Mouse (Mus musculus) adrenal gland, postnatal 36 days (tissue): Measurements from ENCODE around the gene Stard13. TPM values are rescaled to one million over a fixed set of nuclear protein-coding genes. Genes with fewer than 3 reads are reported as not detected.

Experiments used
- DNase-seq, 2 experiments: peaks; one replicate each; pipeline ENCODE4 v3.0.0; 2021; ENCODE audit warnings: mixed read lengths in 1 of 2
- long read RNA-seq, 2 experiments: library from polyadenylated mRNA; stranded (forward); transcript quantifications; one replicate each; pipeline ENCODE4 v2.0.0; 2021; ENCODE audit warnings: borderline sequencing depth in 2 of 2
- total RNA-seq, 2 experiments: library from RNA; stranded (reverse); gene quantifications; 2 replicates each; pipeline ENCODE4 v1.2.3; 2021

The Stard13 gene
- 10 to 100 TPM; 15.4 to 20.8 TPM for total RNA-seq
- long read RNA-seq, experiment 1, partial matches to known transcripts = 0 of 1 reads
- long read RNA-seq, experiment 1, other reads (novel, unspliced or antisense) = 1 of 1 reads
- long read RNA-seq, experiment 2, partial matches to known transcripts = 1 of 2 reads
- long read RNA-seq, experiment 2, other reads (novel, unspliced or antisense) = 1 of 2 reads

- DNase-seq = peak; percentile 63 to 75
These were observed at the start of gene Stard13 for GRCm38 (mm10) chr5:151233400-151234031. Gene Stard13 (minus strand): TSS chr5:151233836.

DNA sequence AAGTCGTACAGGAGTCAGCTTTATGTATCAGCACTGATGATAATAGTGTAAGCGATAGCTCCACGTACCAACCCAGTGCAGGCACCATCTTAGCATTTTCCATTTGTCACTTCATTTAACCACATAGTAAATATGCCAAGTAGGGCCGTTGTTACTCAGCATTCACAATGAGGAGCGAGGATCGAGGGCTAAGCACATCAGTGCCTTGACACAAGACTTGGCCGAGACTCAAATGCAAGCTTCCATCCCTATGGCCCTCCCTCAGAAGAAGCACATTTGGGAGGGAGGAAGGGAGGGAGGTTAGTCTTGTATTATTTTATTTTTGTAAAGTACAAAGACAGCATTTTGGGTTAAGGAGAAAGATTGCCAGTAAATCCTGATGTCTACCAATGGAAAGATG is 45.9 kb upstream of the Stard13 start:
- no peak for DNase-seq

- DNase-seq = no peak
These were observed 44.3 kb upstream of the Stard13 start for GRCm38 (mm10) chr5:151277927-151278326.

GRCm38 (mm10) chr5:151275986-151276385 is 42.4 kb upstream of the Stard13 start:
- DNase-seq = peak in 1 of 2 experiments; percentile 15

DNA sequence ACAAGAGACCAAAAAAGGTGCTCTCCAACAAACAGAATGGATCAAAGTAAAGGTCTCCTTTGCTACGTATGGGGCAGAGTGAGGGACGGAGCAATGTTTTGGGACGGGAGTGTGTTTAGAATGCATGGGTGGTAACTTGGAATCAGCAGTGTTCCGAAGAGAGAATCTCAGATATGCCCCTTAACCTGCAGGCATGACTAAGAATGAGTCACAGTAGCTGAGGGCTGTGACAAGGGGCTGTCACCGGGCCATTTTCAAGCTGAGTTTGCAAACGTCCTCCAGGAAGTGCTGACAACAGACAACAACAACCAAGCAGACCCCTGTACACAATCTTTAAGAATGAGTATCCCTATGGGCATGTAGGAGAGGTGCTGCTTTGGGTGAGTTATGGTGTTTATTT is 40.6 kb upstream of the Stard13 start:
- DNase-seq = peak; percentile 9 to 20

DNA sequence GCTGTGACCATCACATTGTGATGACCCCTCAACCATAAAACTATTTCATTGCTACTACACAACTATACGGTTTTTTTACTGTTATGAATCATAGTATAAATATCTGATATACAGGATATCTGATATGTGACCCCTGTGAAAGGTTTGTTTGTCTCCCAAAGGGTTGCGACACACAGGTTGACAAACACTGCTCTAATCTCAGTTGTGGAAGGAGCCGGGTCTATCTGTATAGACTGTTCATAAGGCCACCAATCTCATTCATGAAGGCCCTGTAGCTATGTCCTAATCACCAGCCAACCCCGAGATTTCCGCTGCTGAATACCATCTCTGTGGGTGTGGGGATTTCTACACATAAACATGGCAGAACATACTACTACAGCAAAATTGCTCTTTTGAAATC is 37.2 kb upstream of the Stard13 start:
- DNase-seq = no peak

DNA sequence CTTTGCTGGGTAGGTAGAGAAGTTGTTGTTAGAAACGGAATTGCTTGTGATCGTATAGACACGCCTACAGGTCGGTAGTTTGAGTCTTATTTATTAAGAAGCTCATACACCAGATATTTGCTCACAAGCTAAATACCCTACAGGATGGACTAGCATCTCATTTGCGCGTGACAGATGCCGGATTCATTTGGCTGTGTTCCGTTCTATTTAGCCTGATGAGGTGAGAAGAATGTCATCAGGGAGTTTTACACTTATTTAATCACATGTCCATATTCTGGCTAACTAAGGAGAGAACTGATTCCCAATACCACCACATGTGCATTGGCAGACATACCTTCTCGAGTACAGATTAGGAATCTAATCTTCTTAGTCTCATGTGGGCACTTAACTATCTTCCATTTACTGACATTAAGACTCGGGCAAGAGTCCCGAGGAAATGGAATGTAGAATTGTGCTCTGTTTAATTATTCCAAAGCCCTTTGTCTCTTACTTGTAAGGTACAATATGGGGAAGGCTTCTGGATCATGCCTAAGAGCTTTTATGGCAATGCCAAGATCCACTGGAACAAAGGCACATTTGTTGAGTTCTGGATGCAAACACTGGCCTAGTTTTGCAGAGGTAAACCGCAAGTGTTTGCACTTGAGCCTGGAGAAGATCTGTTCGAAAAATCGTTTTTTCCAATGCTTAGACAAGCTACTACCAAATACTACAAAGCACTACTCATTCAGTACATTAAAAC is 33.4 kb upstream of the Stard13 start:
- no peak for DNase-seq

DNA sequence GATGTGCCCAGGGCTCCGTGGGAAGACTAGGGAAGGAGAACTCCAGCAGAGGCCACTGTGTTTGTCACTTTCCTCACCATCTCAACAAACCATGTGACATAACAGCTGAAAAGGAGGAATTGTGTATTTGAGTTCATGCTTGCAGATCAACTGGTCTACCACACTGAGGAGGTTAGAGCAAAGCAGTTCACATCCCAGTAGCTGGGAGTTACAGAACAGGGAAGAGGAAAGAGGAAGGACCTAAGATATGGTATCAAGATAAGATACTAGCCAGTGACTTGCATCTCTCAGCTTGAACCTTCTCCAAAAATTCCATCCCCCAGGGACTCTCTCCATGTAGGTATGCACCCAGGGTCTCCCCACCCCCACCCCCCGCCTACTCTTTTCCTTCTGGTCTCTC is 27.9 kb upstream of the Stard13 start:
- DNase-seq = no peak

GRCm38 (mm10) chr5:151252213-151252612 is 18.6 kb upstream of the Stard13 start:
- DNase-seq = no peak

GRCm38 (mm10) chr5:151251656-151252055 is 18.0 kb upstream of the Stard13 start:
- DNase-seq = no peak

- no peak for DNase-seq
These were observed 15.3 kb upstream of the Stard13 start for GRCm38 (mm10) chr5:151248671-151249620.

GRCm38 (mm10) chr5:151248084-151248483 is 14.4 kb upstream of the Stard13 start:
- DNase-seq = no peak

GRCm38 (mm10) chr5:151247115-151247875 is 13.7 kb upstream of the Stard13 start:
- DNase-seq = no peak

GRCm38 (mm10) chr5:151246287-151246686 is 12.7 kb upstream of the Stard13 start:
- DNase-seq = no peak

- DNase-seq = no peak
These were observed 11.9 kb upstream of the Stard13 start for GRCm38 (mm10) chr5:151245571-151245970.

DNA sequence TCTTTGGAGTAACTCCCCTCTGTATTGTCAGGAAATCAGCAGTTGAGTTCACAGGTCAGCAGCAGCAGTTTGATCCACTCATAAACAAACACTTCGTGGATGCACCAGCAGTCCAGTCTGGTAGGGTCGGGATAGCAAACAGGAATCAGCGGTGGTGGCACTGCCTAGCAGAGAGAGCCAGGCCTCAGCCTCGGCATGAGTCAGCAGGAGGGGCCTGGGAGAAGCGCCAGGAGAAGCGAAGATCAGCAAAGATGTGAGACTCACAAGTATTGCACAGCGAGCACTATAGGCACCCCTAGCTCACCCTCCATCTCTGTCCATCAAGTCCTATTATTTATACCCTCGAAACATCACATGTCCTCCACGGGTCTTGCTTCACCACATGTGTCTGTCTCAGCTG is 5.1 kb upstream of the Stard13 start:
- DNase-seq = peak in 1 of 2 experiments; percentile 15

DNA sequence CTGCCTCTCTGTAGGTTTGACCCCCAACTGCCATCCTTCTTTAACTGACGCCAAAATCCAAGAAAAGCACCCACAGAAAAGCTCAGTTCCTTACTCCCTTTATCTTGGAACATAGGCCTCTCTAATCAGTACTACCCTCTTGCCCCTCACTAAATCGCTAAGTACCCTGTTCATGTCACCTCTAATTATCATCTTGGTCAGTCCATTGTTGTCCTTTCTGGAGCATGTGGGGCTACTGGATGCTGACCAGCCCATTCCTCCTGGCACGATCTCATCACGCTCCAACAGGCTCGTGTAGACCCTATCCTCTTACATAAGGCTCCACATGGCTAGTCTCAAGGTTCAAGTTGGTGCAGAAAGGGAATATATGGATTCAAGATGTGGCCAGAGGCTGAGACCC is 2.8 kb upstream of the Stard13 start:
- DNase-seq = no peak

GRCm38 (mm10) chr5:151232576-151233299 is 898 bp downstream of the Stard13 start:
- DNase-seq = no peak

DNA sequence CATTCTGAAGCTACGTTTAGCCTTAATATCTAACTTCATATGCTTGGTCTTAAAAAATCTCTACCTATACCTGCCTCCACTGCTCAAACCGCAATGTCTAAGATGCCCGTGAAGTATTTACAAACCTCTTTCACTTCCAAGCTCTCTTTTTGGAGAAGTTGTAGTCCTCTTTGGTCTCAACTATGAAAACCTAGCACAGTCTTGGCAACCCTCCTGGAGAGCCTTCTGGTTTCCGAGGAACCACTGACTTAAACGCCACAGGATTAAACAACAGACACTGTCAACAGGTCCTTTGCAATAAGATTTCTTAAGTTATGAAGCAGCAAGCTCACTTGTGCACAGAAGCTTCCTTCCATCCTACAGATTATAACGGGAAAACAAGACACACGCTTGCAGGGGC is 1.8 kb downstream of the Stard13 start:
- no peak for DNase-seq

DNA sequence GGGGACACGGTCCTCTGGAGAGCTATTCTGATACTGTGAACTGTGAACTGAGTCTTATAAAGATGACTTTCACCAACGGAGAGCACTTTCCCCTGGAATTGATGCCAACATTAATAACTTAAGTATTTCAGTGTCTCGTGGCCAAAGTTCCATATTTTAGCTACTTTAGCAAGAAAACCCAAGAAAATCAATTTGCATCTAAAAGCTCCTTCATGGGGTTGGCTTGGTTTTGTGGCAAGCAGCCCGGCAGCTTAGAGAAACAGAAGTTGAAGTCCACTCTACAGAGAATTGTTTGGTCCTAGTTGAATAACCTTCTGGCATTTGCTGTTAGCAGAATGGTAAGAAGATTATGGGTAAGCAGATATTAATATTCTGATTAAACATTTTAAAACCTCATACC is 2.2 kb downstream of the Stard13 start:
- peak in 1 of 2 experiments; percentile 32 for DNase-seq

DNA sequence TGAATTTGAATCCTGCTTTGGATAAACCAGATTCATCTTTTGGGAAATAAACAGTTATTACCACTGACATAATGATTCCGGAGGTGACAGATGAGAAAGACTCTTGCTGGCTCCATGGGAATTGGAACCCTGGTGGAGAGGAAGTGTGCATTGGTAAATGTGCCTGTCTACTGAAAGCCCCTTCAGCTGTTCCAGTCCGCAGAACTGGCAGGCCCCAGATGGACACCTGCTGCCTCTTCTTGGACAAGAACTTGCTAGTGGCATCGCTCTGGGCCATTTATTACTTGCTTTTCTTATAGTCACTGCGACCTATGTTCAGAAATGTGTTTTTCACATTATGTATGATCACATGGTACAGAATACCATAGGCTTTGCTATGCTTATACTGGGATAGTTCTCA is 3.2 kb downstream of the Stard13 start:
- DNase-seq = no peak
